ENCODE assay signal across 26 mouse cellular contexts in the genomic region with DNA sequence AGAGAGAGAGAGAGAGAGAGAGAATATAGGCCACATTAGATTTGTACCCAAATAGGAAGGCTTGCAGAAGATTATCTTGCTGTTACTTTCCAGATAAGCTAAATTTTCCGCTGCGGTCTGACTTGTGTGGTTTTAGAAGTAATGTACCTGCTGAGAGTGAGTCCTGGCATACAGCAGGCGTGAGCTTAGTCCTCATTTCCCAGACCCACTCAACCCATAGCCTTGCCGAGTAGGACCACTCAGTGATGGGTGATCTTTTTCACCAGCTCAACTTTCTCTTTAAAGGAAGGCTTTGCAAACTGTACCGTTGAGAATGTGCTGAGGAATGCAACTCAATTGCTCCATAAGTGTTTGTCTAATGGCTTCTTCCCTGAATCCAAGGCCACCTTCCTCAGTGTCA. TPM values are rescaled to one million over a fixed set of nuclear protein-coding genes. Genes with fewer than 3 reads are reported as not detected.
"Had no signal": no experiment of that assay in that cellular context is flagged by ENCODE, and none has a peak within 500 bp of the region (broad histone marks: within the 10 kb centered on the region; RNA-seq: fewer than 3 reads in every experiment).

No protein-coding gene starts in this region.

- DNase-seq: kidney, adult 9 months; kidney, postnatal 14 days; layer of hippocampus, adult 9-11 months; liver, embryonic 13.5 days; lung, adult 2 months; lung, postnatal 14 days; lung, postnatal 4 days; retina, postnatal 1 day; right cerebral cortex, postnatal 25 days; spleen, adult 18-20 months; thymus, postnatal 25 days had no signal

- H3K4me1 ChIP-seq: liver, embryonic 13.5 days; midbrain, embryonic 13.5 days; neural tube, embryonic 13.5 days; stomach, embryonic 15.5 days had no signal

- H3K9ac ChIP-seq: liver, embryonic 13.5 days; midbrain, embryonic 13.5 days; neural tube, embryonic 13.5 days; stomach, embryonic 15.5 days had no signal

- H3K9me3 ChIP-seq: liver, embryonic 13.5 days; midbrain, embryonic 13.5 days; neural tube, embryonic 13.5 days; stomach, embryonic 15.5 days had no signal

- H3K27ac ChIP-seq: layer of hippocampus, adult 2 months; liver, embryonic 13.5 days; midbrain, embryonic 13.5 days; neural tube, embryonic 13.5 days; stomach, embryonic 15.5 days had no signal

- ATAC-seq: midbrain, embryonic 13.5 days; midbrain, embryonic 16.5 days had no signal

- H3K36me3 ChIP-seq: liver, embryonic 13.5 days; midbrain, embryonic 13.5 days; neural tube, embryonic 13.5 days; stomach, embryonic 15.5 days had no signal

- H3K27me3 ChIP-seq: liver, embryonic 13.5 days; midbrain, embryonic 13.5 days; neural tube, embryonic 13.5 days; stomach, embryonic 15.5 days had no signal

- H3K4me3 ChIP-seq: layer of hippocampus, adult 2 months; liver, embryonic 13.5 days; midbrain, embryonic 13.5 days; myocyte; neural tube, embryonic 13.5 days; stomach, embryonic 15.5 days had no signal

- H3K4me2 ChIP-seq: liver, embryonic 13.5 days; midbrain, embryonic 13.5 days; neural tube, embryonic 13.5 days; stomach, embryonic 15.5 days had no signal

RNA-seq across cellular contexts. Expression of a gene that starts 29.2 kb away (rescaled TPM):
- total RNA-seq: liver, adult 2 months; megakaryocyte progenitor cell, adult 5-6 weeks; megakaryocyte-erythroid progenitor cell, adult 5-6 weeks had no signal
- polyA plus RNA-seq: kidney, embryonic 16.5 days; limb, embryonic 11.5 days; limb, embryonic 14.5 days; midbrain, embryonic 13.5 days; midbrain, embryonic 16.5 days; myocyte; neural tube, embryonic 13.5 days had no signal

RNA-seq across cellular contexts. Expression of a gene that starts 59.1 kb away (rescaled TPM):
- total RNA-seq: liver, adult 2 months; megakaryocyte progenitor cell, adult 5-6 weeks; megakaryocyte-erythroid progenitor cell, adult 5-6 weeks had no signal
- polyA plus RNA-seq: large intestine, adult 2 months; liver, embryonic 13.5 days; liver, embryonic 16.5 days; lung, embryonic 16.5 days; midbrain, embryonic 16.5 days; myocyte had no signal
